Mouse (Mus musculus): Measurements from ENCODE around the gene Kiss1.

GRCm38 (mm10) chr1:133287880-133288279, 33.8 kb upstream of the Kiss1 start:
- TF ChIP-seq POLR2A (IDR thresholded peaks at IDR 0.05; ENCODE audit: borderline replicate concordance, insufficient read depth, low read length): no peak
- TF ChIP-seq CTCF (IDR thresholded peaks at IDR 0.05; ENCODE audit: borderline replicate concordance, insufficient read depth, low read depth, low read length): no peak
